Mouse (Mus musculus) lung, postnatal 36 days (tissue): ENCODE measurements around the gene Taldo1.
A peak's percentile ranks its signal among the peaks of the same experiment; 100 is the strongest.
"Not testable (repeated sequence)": the region's sequence is repeated elsewhere in the genome, so short reads cannot be mapped to it uniquely, and the experiment has no call there.

Experiments
- DNase-seq: peaks from one replicate; pipeline ENCODE4 v3.0.0; 2022; ENCODE audit warnings: mixed read lengths

Taldo1 gene

DNA sequence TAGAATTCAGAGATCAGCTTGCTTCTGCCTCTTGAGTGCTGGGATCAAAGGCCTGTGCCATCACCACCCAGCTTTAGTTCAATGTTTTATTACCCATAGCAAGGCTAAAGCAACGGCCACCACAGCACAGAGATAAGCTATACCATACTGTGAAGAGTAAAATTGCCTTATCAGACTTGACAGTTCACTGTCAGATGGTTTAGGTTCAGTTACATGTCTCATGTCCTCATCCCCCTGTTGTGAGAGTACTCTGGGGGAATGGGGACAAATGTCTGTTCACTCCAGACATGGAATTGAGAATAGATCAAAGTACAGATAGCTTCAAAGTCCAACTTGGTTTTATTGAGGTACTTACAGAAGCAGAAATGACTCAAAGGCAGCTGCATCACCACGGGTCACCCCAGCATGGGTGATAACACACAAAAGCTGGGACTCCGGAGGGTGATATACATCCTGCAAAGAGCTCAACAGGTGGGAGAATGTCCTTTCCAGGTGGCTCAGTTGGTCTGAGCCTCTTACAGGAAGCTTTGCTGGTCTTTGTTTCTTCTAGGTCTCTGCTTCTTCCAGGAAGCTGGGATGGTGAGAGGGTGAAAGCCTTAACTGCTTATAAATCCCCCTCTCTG lies 3.4 kb upstream of the Taldo1 start:
- no peak for DNase-seq

- DNase-seq = no peak
Observed at GRCm38 (mm10) chr7:141390326-141391259, 1.4 kb upstream of the Taldo1 start.

GRCm38 (mm10) chr7:141392552-141393222 lies 688 bp downstream of the Taldo1 start:
- DNase-seq = peak; percentile 51

DNA sequence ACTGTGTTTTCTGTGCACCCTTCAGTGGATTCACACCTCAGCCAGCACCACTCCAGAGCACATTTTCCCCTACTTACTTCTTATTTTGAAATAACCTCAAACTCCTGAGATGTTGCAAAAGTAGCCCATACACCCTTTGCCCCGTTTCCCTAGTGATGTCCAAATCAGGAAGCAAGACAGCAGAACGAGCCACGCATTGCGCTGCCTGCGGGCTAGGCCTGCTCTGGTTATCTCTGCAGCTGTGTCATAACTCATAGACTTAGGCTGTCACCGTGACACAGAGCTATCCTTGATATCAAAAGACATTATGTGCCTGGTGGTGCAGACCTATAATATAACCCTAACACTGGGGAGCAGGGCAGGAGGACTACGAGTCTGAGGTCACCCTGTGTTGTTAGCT lies 2.2 kb downstream of the Taldo1 start:
- peak; percentile 68 for DNase-seq

GRCm38 (mm10) chr7:141394771-141395170 lies 2.8 kb downstream of the Taldo1 start:
- peak; percentile 84 for DNase-seq

DNA sequence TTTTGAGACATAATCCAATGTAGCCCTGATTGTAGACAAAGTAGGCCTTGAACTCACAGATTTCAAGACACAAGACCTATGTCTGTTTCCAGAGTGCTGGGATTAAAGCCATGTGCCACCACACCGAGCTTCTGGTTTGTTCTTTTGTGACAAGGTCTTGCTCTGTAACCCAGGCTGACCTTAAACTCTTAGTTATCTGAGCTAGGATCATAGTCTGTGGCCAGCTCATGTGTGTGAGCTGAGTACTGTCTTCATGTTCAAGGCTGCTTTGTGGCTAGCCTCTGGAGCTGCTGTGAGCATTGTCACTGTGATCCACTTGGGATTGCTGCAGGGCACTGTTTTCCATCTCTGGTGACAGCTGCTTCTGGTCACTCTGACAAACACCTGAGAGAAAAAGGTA lies 3.3 kb downstream of the Taldo1 start:
- no peak for DNase-seq

DNA sequence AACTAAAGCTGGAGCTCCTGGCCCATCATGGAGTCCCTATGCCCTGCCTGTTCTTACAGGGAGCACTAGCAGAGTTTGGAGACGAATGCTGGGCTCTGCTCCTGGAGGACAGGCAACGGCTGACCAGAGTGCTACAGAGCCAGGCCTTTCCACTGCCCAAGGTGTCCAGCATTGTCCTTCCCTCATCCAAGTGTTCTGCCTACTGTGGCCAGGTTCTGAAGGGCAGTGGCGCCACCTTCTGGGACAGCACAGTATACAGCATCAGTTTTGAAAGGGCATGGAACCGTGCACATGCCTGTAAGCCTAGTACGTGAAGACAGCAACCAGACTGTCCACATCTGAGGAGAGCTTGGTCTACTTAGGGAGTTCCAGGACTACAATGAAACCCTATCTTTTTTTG lies 11.3 kb downstream of the Taldo1 start:
- peak; percentile 73 for DNase-seq

GRCm38 (mm10) chr7:141405466-141405865 lies 13.5 kb downstream of the Taldo1 start:
- DNase-seq = peak; percentile 56

- not testable (repeated sequence) for DNase-seq
Observed at GRCm38 (mm10) chr7:141407670-141408069, 15.7 kb downstream of the Taldo1 start.

DNA sequence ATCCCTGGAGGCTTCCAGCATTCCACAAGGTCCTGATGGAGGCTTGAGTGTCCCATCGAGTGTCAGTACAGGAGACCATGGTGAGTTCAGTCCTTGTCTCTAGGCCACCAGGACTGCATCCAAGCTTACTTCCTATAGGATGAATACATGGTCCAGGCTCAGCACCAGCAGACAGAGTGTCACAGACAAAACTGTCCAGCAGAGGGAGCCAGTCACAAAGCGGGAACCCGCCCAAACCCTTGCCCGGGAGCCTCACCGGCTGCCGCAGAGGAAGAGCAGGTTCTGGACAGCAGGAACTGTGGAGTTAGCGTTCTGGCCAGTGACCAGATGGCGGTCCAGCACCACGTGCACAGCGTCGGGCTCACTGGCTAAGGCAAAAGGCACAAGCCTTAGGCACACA lies 16.8 kb downstream of the Taldo1 start:
- DNase-seq = peak; percentile 93

DNA sequence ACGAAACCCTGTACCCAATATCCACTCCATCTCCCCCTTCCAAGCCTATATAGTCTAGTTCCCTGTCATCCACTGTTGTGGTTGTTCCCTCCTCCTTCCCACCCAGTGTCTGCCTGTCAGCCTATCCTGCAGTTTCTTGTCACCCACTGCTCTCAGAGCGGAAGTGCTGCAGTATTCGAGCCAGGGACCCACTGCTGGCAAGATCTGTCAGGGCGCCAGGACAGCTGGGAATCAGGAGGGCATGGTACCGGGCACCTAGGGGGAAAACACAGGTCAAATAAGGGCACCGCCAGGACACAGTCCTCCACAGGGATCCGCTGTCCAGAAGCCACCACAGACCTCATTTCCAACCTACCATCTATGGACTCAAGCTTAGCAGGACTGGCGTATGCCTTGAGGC lies 18.6 kb downstream of the Taldo1 start:
- no peak for DNase-seq

DNA sequence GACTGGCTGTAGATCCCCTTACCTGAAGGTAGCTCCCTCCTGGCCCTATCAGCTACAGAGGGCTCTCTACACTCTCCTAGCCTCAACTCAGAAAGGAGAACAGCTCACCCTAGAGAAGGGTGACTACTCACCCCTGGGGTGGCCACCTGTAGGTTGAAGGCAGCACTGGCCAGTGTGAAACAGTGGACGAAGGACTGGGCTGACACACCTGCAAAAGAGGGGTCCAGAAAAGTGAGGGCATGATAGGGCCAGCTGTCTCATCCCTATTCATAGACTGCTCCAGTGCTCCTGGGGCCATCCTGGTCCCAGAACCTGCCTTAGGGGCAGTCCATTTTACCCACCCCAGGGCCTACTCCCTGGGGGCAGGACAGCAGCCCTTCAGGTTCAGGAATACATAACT lies 19.7 kb downstream of the Taldo1 start:
- no peak for DNase-seq

DNA sequence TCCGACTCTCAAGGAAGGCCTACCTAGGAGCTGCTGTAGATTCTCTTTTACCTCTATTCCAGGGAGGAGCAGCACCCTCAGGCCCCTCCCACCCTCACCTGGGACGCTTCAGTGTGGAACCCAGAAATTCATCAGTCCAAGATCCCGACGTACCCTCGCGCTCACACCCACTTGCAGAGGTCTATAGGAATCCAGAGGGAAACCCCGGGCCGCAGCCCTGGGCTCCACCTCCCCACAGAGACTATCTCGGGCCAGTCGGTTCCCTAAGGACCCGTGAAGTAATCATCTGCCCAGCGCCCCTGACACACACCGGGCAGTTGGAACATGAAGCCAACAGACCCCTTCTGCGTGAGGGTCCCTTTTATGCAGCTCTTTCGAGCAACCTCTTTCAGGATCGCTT lies 21.3 kb downstream of the Taldo1 start:
- DNase-seq = no peak

GRCm38 (mm10) chr7:141413809-141414584 lies 22.0 kb downstream of the Taldo1 start, which contains the start of gene Gatd1:
Gatd1 (minus strand) TSS chr7:141414136.
- DNase-seq = peak; percentile 99

DNA sequence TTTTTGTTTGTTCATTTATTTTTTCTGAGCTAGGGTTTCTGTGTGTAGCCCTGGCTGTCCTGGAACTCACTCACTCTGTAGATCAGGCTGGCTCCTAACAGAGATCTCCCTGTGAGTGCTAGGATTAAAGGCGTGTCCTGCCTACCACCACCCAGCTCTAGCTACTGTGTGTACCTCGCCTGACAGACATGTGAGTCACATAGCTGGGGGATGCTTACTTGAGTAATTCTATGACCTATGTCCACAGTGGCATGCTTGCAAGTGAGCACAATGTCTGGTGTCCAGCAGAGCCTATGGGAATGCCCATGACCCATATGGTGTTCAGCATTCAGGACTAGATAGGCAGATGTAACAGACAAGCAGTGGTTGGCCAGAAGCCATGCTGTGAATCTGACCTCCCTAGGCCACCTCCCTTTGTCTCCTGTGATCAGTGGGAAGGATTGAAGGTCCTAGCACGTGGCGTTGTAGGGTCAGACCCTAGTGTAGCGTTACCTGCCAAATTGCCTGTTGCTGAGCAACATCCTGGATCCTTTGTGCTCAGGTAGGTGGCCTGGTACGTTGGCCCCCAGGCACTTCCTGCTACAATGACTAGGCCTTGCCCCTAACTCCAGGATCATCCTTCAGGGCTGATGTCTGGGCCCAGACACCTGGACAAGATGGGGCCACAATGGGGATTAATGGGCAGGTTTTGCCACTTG lies 24.3 kb downstream of the Taldo1 start:
- DNase-seq = no peak

GRCm38 (mm10) chr7:141417731-141418681 lies 26.0 kb downstream of the Taldo1 start:
- DNase-seq = no peak

DNA sequence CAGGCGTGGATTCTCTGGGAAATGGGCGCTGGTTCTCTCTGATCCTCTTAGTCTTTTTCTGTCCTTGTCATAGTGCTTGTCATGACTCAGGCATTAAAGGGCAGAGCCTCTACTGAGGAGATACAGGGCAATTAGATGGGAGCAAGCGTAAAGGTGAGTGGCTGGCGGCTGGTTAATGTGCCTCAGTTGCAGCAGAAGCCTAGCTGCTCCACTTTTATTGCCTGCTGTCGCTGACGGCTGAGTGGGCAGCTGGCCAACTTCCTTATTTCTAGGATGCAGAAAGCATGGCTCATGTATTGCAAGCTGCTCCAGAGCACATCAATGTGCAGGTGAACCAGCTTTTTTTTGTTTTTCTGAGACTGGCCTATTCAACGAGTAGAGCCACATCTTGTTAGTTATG lies 27.0 kb downstream of the Taldo1 start:
- DNase-seq = peak; percentile 68

- no peak for DNase-seq
Observed at GRCm38 (mm10) chr7:141420030-141420702, 28.2 kb downstream of the Taldo1 start.

- DNase-seq = no peak
Observed at GRCm38 (mm10) chr7:141423811-141424210, 31.8 kb downstream of the Taldo1 start.
